In genomic region chr11:21453308-21454106, GRCm38 (mm10) we compare ENCODE assay signal across 8 mouse cellular contexts.
DNase-seq lines count a peak whose midpoint lies in the region; ATAC-seq and TF ChIP-seq lines count a peak whose summit lies in the region.
"Had no signal": no experiment of that assay in that cellular context is flagged by ENCODE, and none has a peak within 500 bp of the region (broad histone marks: within the 10 kb centered on the region; RNA-seq: fewer than 3 reads in every experiment).

No protein-coding gene starts in this region.

- peak in 1 of 2 experiments; percentile 82; a peak in 3 of 4 replicates for TF ChIP-seq CTCF in CH12.LX (conservative IDR thresholded peaks at IDR 0.05 in 1 of 2, IDR thresholded peaks at IDR 0.05 in 1 of 2; ENCODE audit: low read depth in 2 of 2, low read length in 2 of 2)

- WGBS in hindbrain, embryonic 16.5 days: 78% methylated on average over 3 of the region's 4 CpGs
- WGBS in hindbrain, embryonic 12.5 days: 77% methylated on average over 3 of the region's 4 CpGs
- WGBS in lung, embryonic 15.5 days: 71% methylated on average over 3 of the region's 4 CpGs

- no peak overlapping the region for H3K4me3 ChIP-seq in hindbrain, embryonic 16.5 days (ENCODE audit: low read length)
- H3K4me3 ChIP-seq in hindbrain, embryonic 12.5 days: no peak overlapping the region
- H3K4me3 ChIP-seq in CH12.LX (replicated peaks in 1 of 3; ENCODE audit: low read depth in 2 of 3, low read length in 2 of 3, poor library complexity in 1 of 3): no peak overlapping the region
- H3K4me3 ChIP-seq in lung, embryonic 15.5 days: no peak overlapping the region
- H3K4me3 ChIP-seq: erythroblast, embryonic 14.5 days had no signal

- no peaks in the 10 kb centered on the region; the same call in 1 of the 2 replicates for H3K27me3 ChIP-seq in hindbrain, embryonic 16.5 days (replicated peaks; ENCODE audit: control insufficient read depth, insufficient read depth, low read length)
- no peaks in the 10 kb centered on the region for H3K27me3 ChIP-seq in hindbrain, embryonic 12.5 days
- H3K27me3 ChIP-seq in CH12.LX (replicated peaks): no peaks in the 10 kb centered on the region
- no peaks in the 10 kb centered on the region for H3K27me3 ChIP-seq in lung, embryonic 15.5 days

- in situ Hi-C loops in CH12.LX (cut with MboI; ENCODE audit: low pct_ligation_motif_present, low pct_unique_long_range_greater_than_20kb, low sequenced_read_pairs): loop anchor here (10.0 to 25.0 kb wide), 3 partner anchors 141 to 539 kb away; no protein-coding TSS in a partner anchor

- H3K9ac ChIP-seq in hindbrain, embryonic 16.5 days (ENCODE audit: low read depth, low read length): no peak overlapping the region
- H3K9ac ChIP-seq in hindbrain, embryonic 12.5 days: no peak overlapping the region
- H3K9ac ChIP-seq in CH12.LX (ENCODE audit: insufficient read depth, low read depth): no peak overlapping the region
- H3K9ac ChIP-seq in lung, embryonic 15.5 days: no peak overlapping the region

- peak; percentile 86 for TF ChIP-seq RAD21 in CH12.LX (IDR thresholded peaks at IDR 0.05; ENCODE audit: low read depth, low read length)

- H3K79me2 ChIP-seq in CH12.LX (replicated peaks; ENCODE audit: control insufficient read depth, extremely low read depth, insufficient read depth, poor library complexity, severe bottlenecking): no peaks in the 10 kb centered on the region

- no peaks in the 10 kb centered on the region for H3K9me3 ChIP-seq in hindbrain, embryonic 16.5 days (ENCODE audit: control insufficient read depth, low read length)
- H3K9me3 ChIP-seq in hindbrain, embryonic 12.5 days (replicated peaks): no peaks in the 10 kb centered on the region
- H3K9me3 ChIP-seq in CH12.LX (replicated peaks; ENCODE audit: low read length): no peaks in the 10 kb centered on the region
- H3K9me3 ChIP-seq in lung, embryonic 15.5 days: no peaks in the 10 kb centered on the region

- H3K27ac ChIP-seq in hindbrain, embryonic 16.5 days (ENCODE audit: low read depth, low read length): no peak overlapping the region
- no peak overlapping the region for H3K27ac ChIP-seq in hindbrain, embryonic 12.5 days
- no peak overlapping the region for H3K27ac ChIP-seq in CH12.LX (ENCODE audit: insufficient read depth, low read depth)
- H3K27ac ChIP-seq in lung, embryonic 15.5 days: no peak overlapping the region

- ATAC-seq in hindbrain, embryonic 16.5 days: peak; percentile 63; the same call in 1 of the 2 replicates
- no peak for ATAC-seq in hindbrain, embryonic 12.5 days (ENCODE audit: low FRiP score)
- ATAC-seq in lung, embryonic 15.5 days (ENCODE audit: borderline replicate concordance, extremely low read depth, low FRiP score, low TSS enrichment): 0 out of 2 replicates have a peak, but pooled peaks have one; percentile 31

- dilution Hi-C loops in CH12.LX (cut with MboI; ENCODE audit: extremely low pct_ligation_motif_present, extremely low pct_unique_long_range_greater_than_20kb, low sequenced_read_pairs): no loop called here

- no peaks in the 10 kb centered on the region for H3K4me1 ChIP-seq in hindbrain, embryonic 16.5 days (ENCODE audit: control insufficient read depth, insufficient read depth, low read depth, low read length)
- no peaks in the 10 kb centered on the region for H3K4me1 ChIP-seq in hindbrain, embryonic 12.5 days
- peaks cover 3 to 4% of the 10 kb centered on the region in 2 experiments for H3K4me1 ChIP-seq in CH12.LX (ENCODE audit: control insufficient read depth in 1 of 2, insufficient read depth in 2 of 2)
- H3K4me1 ChIP-seq in lung, embryonic 15.5 days: no peaks in the 10 kb centered on the region

- no peak for TF ChIP-seq EP300 in CH12.LX (IDR thresholded peaks at IDR 0.05; ENCODE audit: low read length)

- H3K4me2 ChIP-seq in hindbrain, embryonic 16.5 days (ENCODE audit: low read length): no peak overlapping the region
- H3K4me2 ChIP-seq in hindbrain, embryonic 12.5 days (replicated peaks): no peak overlapping the region
- 0 out of 2 replicates have a peak overlapping the region, but pooled peaks have one; percentile 55 for H3K4me2 ChIP-seq in CH12.LX (ENCODE audit: insufficient read depth, low read depth, poor library complexity, severe bottlenecking)
- H3K4me2 ChIP-seq in lung, embryonic 15.5 days: no peak overlapping the region

- DNase-seq in 416B (ENCODE audit: low read depth): peak; percentile 80
- DNase-seq in CH12.LX (ENCODE audit: extremely low read depth): peak; percentile 75
- peak; percentile 75 for DNase-seq in embryo, embryonic 10.5 days (ENCODE audit: low spot score)
- peak; percentile 21 for DNase-seq in thymus, postnatal 4 days

- no peaks in the 10 kb centered on the region for H3K36me3 ChIP-seq in hindbrain, embryonic 16.5 days (ENCODE audit: control insufficient read depth, insufficient read depth, low read length)
- no peaks in the 10 kb centered on the region for H3K36me3 ChIP-seq in hindbrain, embryonic 12.5 days
- H3K36me3 ChIP-seq in CH12.LX (replicated peaks in 1 of 2; ENCODE audit: control insufficient read depth in 1 of 2, insufficient read depth in 1 of 2, low read length in 1 of 2): no peaks in the 10 kb centered on the region
- H3K36me3 ChIP-seq in lung, embryonic 15.5 days: no peaks in the 10 kb centered on the region

- TF ChIP-seq POLR2A in CH12.LX (IDR thresholded peaks at IDR 0.05; ENCODE audit: low read depth, low read length): no peak

TF ChIP-seq in CH12.LX, 34 proteins besides CTCF, POLR2A, EP300 and RAD21:
- TF ChIP-seq TCF12 (IDR thresholded peaks at IDR 0.05; ENCODE audit: low read depth, low read length): no peak
- no peak for TF ChIP-seq CHD1 (IDR thresholded peaks at IDR 0.05; ENCODE audit: low read depth, low read length)
- TF ChIP-seq JUN (IDR thresholded peaks at IDR 0.05; ENCODE audit: insufficient read depth, low read depth, low read length): peak; percentile 82
- TF ChIP-seq ZNF384 (IDR thresholded peaks at IDR 0.05; ENCODE audit: low read depth, low read length): peak; percentile 73
- TF ChIP-seq ELF1 (IDR thresholded peaks at IDR 0.05; ENCODE audit: low read depth, low read length): no peak
- TF ChIP-seq SMC3 (IDR thresholded peaks at IDR 0.05; ENCODE audit: low read depth, low read length): peak; percentile 74
- peak; percentile 62; the same call in 1 of the 2 replicates for TF ChIP-seq JUND (conservative IDR thresholded peaks at IDR 0.05; ENCODE audit: low read depth, low read length)
- no peak for TF ChIP-seq BHLHE40 (IDR thresholded peaks at IDR 0.05; ENCODE audit: low read depth, low read length)
- peak; percentile 37; the same call in 1 of the 2 replicates for TF ChIP-seq MYC (IDR thresholded peaks at IDR 0.05; ENCODE audit: low read depth, low read length)
- TF ChIP-seq MEF2A (IDR thresholded peaks at IDR 0.05; ENCODE audit: borderline replicate concordance, low read depth, low read length): peak; percentile 87
- TF ChIP-seq ZC3H11A (IDR thresholded peaks at IDR 0.05; ENCODE audit: low read depth, low read length): peak; percentile 28; the same call in 1 of the 2 replicates

Comparison
In these comparisons a context has a peak if more than half of its experiments do, and no peak if none do; other contexts are left out.
1. DNase-seq: peak in every context shown above with its lines; median percentile 80 in 416B; 75 in CH12.LX; 75 in embryo, embryonic 10.5 days; 21 in thymus, postnatal 4 days.